In genomic region chr6:99375865-99376264, GRCm38 (mm10) we compare ENCODE assay signal across 11 mouse cellular contexts.
DNase-seq lines count a peak whose midpoint lies in the region; ATAC-seq and TF ChIP-seq lines count a peak whose summit lies in the region.
"Had no signal": no experiment of that assay in that cellular context is flagged by ENCODE, and none has a peak within 500 bp of the region (broad histone marks: within the 10 kb centered on the region; RNA-seq: fewer than 3 reads in every experiment).

No protein-coding gene starts in this region.

- no peaks in the 10 kb centered on the region for H3K27me3 ChIP-seq in heart, adult 2 months (ENCODE audit: control insufficient read depth, insufficient read depth, low read length)
- no peaks in the 10 kb centered on the region for H3K27me3 ChIP-seq in lung, embryonic 14.5 days (ENCODE audit: insufficient read depth, low read length)
- H3K27me3 ChIP-seq in forebrain, embryonic 15.5 days, result no peaks in the 10 kb centered on the region
- no peaks in the 10 kb centered on the region for H3K27me3 ChIP-seq in splenic B cell, adult 2 months (ENCODE audit: control insufficient read depth, insufficient read depth, low read length, poor library complexity, severe bottlenecking)
- H3K27me3 ChIP-seq: hindbrain, embryonic 12.5 days; midbrain, embryonic 15.5 days had no signal

- no peak overlapping the region for H3K9ac ChIP-seq in heart, adult 2 months (ENCODE audit: low read depth, low read length)
- no peak overlapping the region for H3K9ac ChIP-seq in lung, embryonic 14.5 days
- no peak overlapping the region for H3K9ac ChIP-seq in forebrain, embryonic 15.5 days (replicated peaks)
- H3K9ac ChIP-seq: hindbrain, embryonic 12.5 days; midbrain, embryonic 15.5 days had no signal

- no peak for DNase-seq in heart, adult 2 months
- DNase-seq in heart, postnatal 4 days, result no peak
- no peak for DNase-seq in lung, embryonic 14.5 days
- no peak for DNase-seq in lung, postnatal 10 days
- DNase-seq in splenic B cell, adult 2 months (ENCODE audit: low read depth, low spot score), result peak; percentile 68
- no peak for DNase-seq in urinary bladder, postnatal 14 days (ENCODE audit: low spot score)
- DNase-seq in embryo, embryonic 11 days, result no peak

- TF ChIP-seq EP300 in heart, adult 2 months (IDR thresholded peaks at IDR 0.05; ENCODE audit: insufficient read depth, low read depth, low read length), result no peak

- WGBS in heart, adult 2 months, result 35% methylated on average over 6 of the region's 6 CpGs
- 47% methylated on average over 6 of the region's 6 CpGs for WGBS in lung, embryonic 14.5 days
- WGBS in forebrain, embryonic 15.5 days, result 27% methylated on average over 6 of the region's 6 CpGs

- H3K27ac ChIP-seq in heart, adult 2 months, result peak overlapping the region; percentile 15
- H3K27ac ChIP-seq in lung, embryonic 14.5 days (ENCODE audit: low read depth), result 0 out of 2 replicates have a peak overlapping the region, but pooled peaks have one; percentile 47
- peak overlapping the region; percentile 84 for H3K27ac ChIP-seq in forebrain, embryonic 15.5 days (replicated peaks)
- H3K27ac ChIP-seq: hindbrain, embryonic 12.5 days; midbrain, embryonic 15.5 days had no signal

- H3K9me3 ChIP-seq in lung, embryonic 14.5 days (ENCODE audit: low read depth, low read length), result no peaks in the 10 kb centered on the region
- H3K9me3 ChIP-seq in forebrain, embryonic 15.5 days, result no peaks in the 10 kb centered on the region
- H3K9me3 ChIP-seq: hindbrain, embryonic 12.5 days; midbrain, embryonic 15.5 days had no signal

- H3K4me2 ChIP-seq in lung, embryonic 14.5 days, result no peak overlapping the region
- no peak overlapping the region for H3K4me2 ChIP-seq in forebrain, embryonic 15.5 days (replicated peaks)
- H3K4me2 ChIP-seq: hindbrain, embryonic 12.5 days; liver, embryonic 11.5 days; midbrain, embryonic 15.5 days had no signal

- H3K4me1 ChIP-seq in heart, adult 2 months (ENCODE audit: control insufficient read depth, insufficient read depth, low read length), result peaks cover 25% of the 10 kb centered on the region
- H3K4me1 ChIP-seq in lung, embryonic 14.5 days (ENCODE audit: insufficient read depth), result peaks cover 22% of the 10 kb centered on the region
- H3K4me1 ChIP-seq in forebrain, embryonic 15.5 days, result peaks cover 38% of the 10 kb centered on the region

- no peak for TF ChIP-seq POLR2A in heart, adult 2 months (IDR thresholded peaks at IDR 0.05; ENCODE audit: insufficient read depth, low read depth, low read length)

- TF ChIP-seq CTCF in heart, adult 2 months (IDR thresholded peaks at IDR 0.05), result no peak
- TF ChIP-seq CTCF in lung, embryonic 14.5 days (IDR thresholded peaks at IDR 0.05; ENCODE audit: low read depth), result no peak

- intact Hi-C loops in heart, adult 2 months (cut with DNase I), result loop anchor here (5.0 kb wide), 2 partner anchors 39 to 76 kb away; no protein-coding TSS in a partner anchor

- no peak for ATAC-seq in lung, embryonic 14.5 days (ENCODE audit: insufficient read depth)
- no peak for ATAC-seq in forebrain, embryonic 15.5 days (replicated peaks)
- ATAC-seq: midbrain, embryonic 15.5 days had no signal

- no peaks in the 10 kb centered on the region for H3K79me2 ChIP-seq in heart, adult 2 months (replicated peaks; ENCODE audit: control insufficient read depth, insufficient read depth, low read length)

- no peak overlapping the region for H3K4me3 ChIP-seq in heart, adult 2 months
- H3K4me3 ChIP-seq in lung, embryonic 14.5 days (ENCODE audit: low read depth, low read length), result no peak overlapping the region
- H3K4me3 ChIP-seq in forebrain, embryonic 15.5 days, result no peak overlapping the region
- H3K4me3 ChIP-seq: hindbrain, embryonic 12.5 days; midbrain, embryonic 15.5 days had no signal

- peaks cover 2% of the 10 kb centered on the region for H3K36me3 ChIP-seq in heart, adult 2 months (ENCODE audit: control insufficient read depth, insufficient read depth, low read length)
- no peaks in the 10 kb centered on the region for H3K36me3 ChIP-seq in lung, embryonic 14.5 days (ENCODE audit: insufficient read depth)
- no peaks in the 10 kb centered on the region for H3K36me3 ChIP-seq in forebrain, embryonic 15.5 days
- no peaks in the 10 kb centered on the region for H3K36me3 ChIP-seq in splenic B cell, adult 2 months (ENCODE audit: control insufficient read depth, insufficient read depth, low read length, poor library complexity, severe bottlenecking)
- H3K36me3 ChIP-seq: hindbrain, embryonic 12.5 days; midbrain, embryonic 15.5 days had no signal

Comparison
In these comparisons a context has a peak if more than half of its experiments do, and no peak if none do; other contexts are left out.
1. H3K27ac ChIP-seq: peak in every context shown above with its lines; median percentile 84 in forebrain, embryonic 15.5 days; 47 in lung, embryonic 14.5 days; 15 in heart, adult 2 months.